Mouse (Mus musculus) midbrain, embryonic 15.5 days (tissue): ENCODE results near the gene Prss12. TPM values are rescaled to one million over a fixed set of nuclear protein-coding genes. Genes with fewer than 3 reads are reported as not detected.
A peak's percentile ranks its signal among the peaks of the same experiment; 100 is the strongest.

Source experiments
- ATAC-seq: fragments of 200-750 bp; cut with Nextera tagmentation; replicated peaks from 2 replicates; pipeline ENCODE4 v1.8.0; 2017; ENCODE audit warnings: moderate TSS enrichment
- H3K27ac ChIP-seq: fragments of 300-500 bp; sonication (generic); 2 replicates; pipeline ENCODE4 v1.5.1; 2015; ENCODE audit warnings: mild to moderate bottlenecking, inconsistent platforms
- H3K27me3 ChIP-seq: fragments of 300-500 bp; sonication (generic); replicated peaks from 2 replicates; pipeline ENCODE4 v1.6.1; 2015; ENCODE audit warnings: inconsistent platforms
- H3K36me3 ChIP-seq: fragments of 300-500 bp; sonication (generic); replicated peaks from 2 replicates; pipeline ENCODE4 v1.6.1; 2015; ENCODE audit warnings: inconsistent platforms
- H3K4me1 ChIP-seq: fragments of 300-500 bp; sonication (generic); 2 replicates; pipeline ENCODE4 v1.6.1; 2015; ENCODE audit warnings: inconsistent platforms
- H3K4me2 ChIP-seq: fragments of 300-500 bp; sonication (generic); 2 replicates; pipeline ENCODE4 v1.6.1; 2015; ENCODE audit warnings: inconsistent platforms, mild to moderate bottlenecking, moderate library complexity
- H3K4me3 ChIP-seq: fragments of 300-500 bp; sonication (generic); 2 replicates; pipeline ENCODE4 v1.5.1; 2015; ENCODE audit warnings: mild to moderate bottlenecking, inconsistent platforms
- H3K9ac ChIP-seq: fragments of 300-500 bp; sonication (generic); 2 replicates; pipeline ENCODE4 v1.6.1; 2015; ENCODE audit warnings: mild to moderate bottlenecking, inconsistent platforms
- H3K9me3 ChIP-seq: fragments of 300-500 bp; sonication (generic); 2 replicates; pipeline ENCODE4 v1.6.1; 2016; ENCODE audit warnings: inconsistent platforms
- WGBS: fragments of 180-500 bp; shearing (Covaris S2); methylation state at CpG from one replicate; pipeline ENCODE4 v1.1.7; 2015; ENCODE audit warnings: mixed read lengths; 5-methylcytosine and 5-hydroxymethylcytosine counted together
- polyA plus RNA-seq: library from polyadenylated mRNA; unstranded; fragments of >200 nt; fragmentation: Nextera tagmentation; extraction: Ambion mirVana; gene quantifications from 2 replicates; pipeline ENCODE4 v1.2.1, GENCODE M21; 2015

The Prss12 gene
- 12.1 and 13.0 TPM in 2 replicates for polyA plus RNA-seq

- peak within 1 kb of the TSS; percentile 82 for H3K4me3 ChIP-seq
- H3K4me2 ChIP-seq, result peak within 1 kb of the TSS; percentile 96
- no peaks in the 10 kb centered on the region for H3K9me3 ChIP-seq
- ATAC-seq, result peak; percentile 88
- peaks cover 11% of the 10 kb centered on the region; the same call in 1 of the 2 replicates for H3K4me1 ChIP-seq
- H3K9ac ChIP-seq, result peak within 1 kb of the TSS; percentile 61
- WGBS, result under 1% methylated on average over 77 of the region's 84 CpGs
- H3K36me3 ChIP-seq, result no peaks in the 10 kb centered on the region
- peak within 1 kb of the TSS; percentile 9; the same call in 1 of the 2 replicates for H3K27ac ChIP-seq
- H3K27me3 ChIP-seq, result 0 out of 2 replicates have a peak, but pooled peaks cover 2% of the 10 kb centered on the region
Observed at GRCm38 (mm10) chr3:123446708-123447537, at the start of gene Prss12. Gene Prss12 (plus strand): TSS chr3:123446913.

- no peak overlapping the region for H3K9ac ChIP-seq
- no peaks in the 10 kb centered on the region for H3K36me3 ChIP-seq
- no peaks in the 10 kb centered on the region for H3K27me3 ChIP-seq
- H3K4me1 ChIP-seq, result no peaks in the 10 kb centered on the region
- H3K27ac ChIP-seq, result no peak overlapping the region
- no peak for ATAC-seq
- H3K4me3 ChIP-seq, result no peak overlapping the region
- WGBS, result 86% methylated on average over 9 of the region's 9 CpGs
- no peaks in the 10 kb centered on the region for H3K9me3 ChIP-seq
- H3K4me2 ChIP-seq, result no peak overlapping the region
Observed at GRCm38 (mm10) chr3:123397562-123398481, 48.9 kb upstream of the Prss12 start.

- H3K27ac ChIP-seq, result no peak overlapping the region
- no peaks in the 10 kb centered on the region for H3K9me3 ChIP-seq
- no peaks in the 10 kb centered on the region for H3K36me3 ChIP-seq
- no peak overlapping the region for H3K4me2 ChIP-seq
- ATAC-seq, result no peak
- H3K27me3 ChIP-seq, result no peaks in the 10 kb centered on the region
- 83% methylated on average over 3 of the region's 3 CpGs for WGBS
- H3K4me1 ChIP-seq, result no peaks in the 10 kb centered on the region
- no peak overlapping the region for H3K4me3 ChIP-seq
- no peak overlapping the region for H3K9ac ChIP-seq
Observed at GRCm38 (mm10) chr3:123404945-123405344, 41.8 kb upstream of the Prss12 start.

GRCm38 (mm10) chr3:123411821-123412578 is 34.7 kb upstream of the Prss12 start:
- H3K27me3 ChIP-seq, result no peaks in the 10 kb centered on the region
- ATAC-seq, result no peak
- H3K27ac ChIP-seq, result no peak overlapping the region
- H3K9ac ChIP-seq, result no peak overlapping the region
- 78% methylated on average over 6 of the region's 6 CpGs for WGBS
- H3K36me3 ChIP-seq, result no peaks in the 10 kb centered on the region
- no peaks in the 10 kb centered on the region for H3K4me1 ChIP-seq
- no peaks in the 10 kb centered on the region for H3K9me3 ChIP-seq
- no peak overlapping the region for H3K4me3 ChIP-seq
- H3K4me2 ChIP-seq, result no peak overlapping the region

- no peak overlapping the region for H3K27ac ChIP-seq
- WGBS, result 18% methylated on average over 5 of the region's 5 CpGs
- H3K9ac ChIP-seq, result no peak overlapping the region
- H3K4me1 ChIP-seq, result no peaks in the 10 kb centered on the region
- no peaks in the 10 kb centered on the region for H3K9me3 ChIP-seq
- H3K27me3 ChIP-seq, result no peaks in the 10 kb centered on the region
- no peaks in the 10 kb centered on the region for H3K36me3 ChIP-seq
- H3K4me2 ChIP-seq, result no peak overlapping the region
- H3K4me3 ChIP-seq, result no peak overlapping the region
- no peak for ATAC-seq
Observed at GRCm38 (mm10) chr3:123413173-123413572, 33.5 kb upstream of the Prss12 start.

- no peaks in the 10 kb centered on the region for H3K4me1 ChIP-seq
- no peaks in the 10 kb centered on the region for H3K27me3 ChIP-seq
- ATAC-seq, result no peak
- H3K4me3 ChIP-seq, result no peak overlapping the region
- H3K36me3 ChIP-seq, result no peaks in the 10 kb centered on the region
- H3K9me3 ChIP-seq, result no peaks in the 10 kb centered on the region
- H3K4me2 ChIP-seq, result no peak overlapping the region
- no peak overlapping the region for H3K9ac ChIP-seq
- WGBS, result 69% methylated on average over 2 of the region's 2 CpGs
- no peak overlapping the region for H3K27ac ChIP-seq
Observed at GRCm38 (mm10) chr3:123425647-123426046, 21.1 kb upstream of the Prss12 start.

GRCm38 (mm10) chr3:123428005-123428404 is 18.7 kb upstream of the Prss12 start:
- no peaks in the 10 kb centered on the region for H3K4me1 ChIP-seq
- no peak for ATAC-seq
- no peaks in the 10 kb centered on the region for H3K36me3 ChIP-seq
- H3K27ac ChIP-seq, result no peak overlapping the region
- no peak overlapping the region for H3K4me2 ChIP-seq
- WGBS, result 78% methylated on average over 4 of the region's 4 CpGs
- H3K9ac ChIP-seq, result no peak overlapping the region
- H3K4me3 ChIP-seq, result no peak overlapping the region
- no peaks in the 10 kb centered on the region for H3K27me3 ChIP-seq
- H3K9me3 ChIP-seq, result no peaks in the 10 kb centered on the region

- H3K4me3 ChIP-seq, result no peak overlapping the region
- no peak overlapping the region for H3K27ac ChIP-seq
- 86% methylated on average over 22 of the region's 22 CpGs for WGBS
- H3K4me1 ChIP-seq, result no peaks in the 10 kb centered on the region
- no peak overlapping the region for H3K9ac ChIP-seq
- no peaks in the 10 kb centered on the region for H3K27me3 ChIP-seq
- no peaks in the 10 kb centered on the region for H3K9me3 ChIP-seq
- H3K36me3 ChIP-seq, result no peaks in the 10 kb centered on the region
- no peak overlapping the region for H3K4me2 ChIP-seq
- no peak for ATAC-seq
Observed at GRCm38 (mm10) chr3:123429597-123430458, 16.9 kb upstream of the Prss12 start.

GRCm38 (mm10) chr3:123431951-123432674 is 14.6 kb upstream of the Prss12 start:
- no peak overlapping the region for H3K27ac ChIP-seq
- no peaks in the 10 kb centered on the region for H3K9me3 ChIP-seq
- no peaks in the 10 kb centered on the region for H3K27me3 ChIP-seq
- no peak overlapping the region for H3K9ac ChIP-seq
- no peak for ATAC-seq
- H3K4me3 ChIP-seq, result no peak overlapping the region
- H3K36me3 ChIP-seq, result no peaks in the 10 kb centered on the region
- no peak overlapping the region for H3K4me2 ChIP-seq
- WGBS, result 79% methylated on average over 5 of the region's 5 CpGs
- no peaks in the 10 kb centered on the region for H3K4me1 ChIP-seq

GRCm38 (mm10) chr3:123433362-123433761 is 13.4 kb upstream of the Prss12 start:
- no peak for ATAC-seq
- 81% methylated on average over 3 of the region's 3 CpGs for WGBS
- no peaks in the 10 kb centered on the region for H3K4me1 ChIP-seq

GRCm38 (mm10) chr3:123437608-123438007 is 9.1 kb upstream of the Prss12 start:
- Histone ChIP-seq H3K27me3 (no peaks in the 10 kb centered on the region), H3K27ac (no peak overlapping the region), H3K36me3 (no peaks in the 10 kb centered on the region), H3K9ac (no peak overlapping the region), H3K4me1 (no peaks in the 10 kb centered on the region), H3K4me3 (no peak overlapping the region), H3K9me3 (no peaks in the 10 kb centered on the region), H3K4me2 (no peak overlapping the region)
- no peak for ATAC-seq
- 98% methylated on average over 1 of the region's 1 CpGs for WGBS

More at GRCm38 (mm10) chr3:123433362-123433761, 13.4 kb upstream of the Prss12 start:
- H3K27me3 ChIP-seq, result no peaks in the 10 kb centered on the region
- no peak overlapping the region for H3K4me2 ChIP-seq
- H3K9me3 ChIP-seq, result no peaks in the 10 kb centered on the region
- H3K9ac ChIP-seq, result no peak overlapping the region
- H3K36me3 ChIP-seq, result no peaks in the 10 kb centered on the region
- H3K4me3 ChIP-seq, result no peak overlapping the region
- H3K27ac ChIP-seq, result no peak overlapping the region
